Mouse (Mus musculus): Measurements from ENCODE around the gene Nipsnap2. TPM values are rescaled to one million over a fixed set of nuclear protein-coding genes. Genes with fewer than 3 reads are reported as not detected.

The Nipsnap2 gene
- total RNA-seq, 2 experiments from 2014 or later: 5.4 to 12.3 TPM

Other genes with a start within 250 kb of the Nipsnap2 start
- 27.3 and 38.5 TPM in 2 replicates for gene Sfswap, start 223.8 kb upstream of the Nipsnap2 start, total RNA-seq (2015; ENCODE audit: low replicate concordance)
- 62.3 and 91.0 TPM in 2 replicates for gene Sfswap, start 223.8 kb upstream of the Nipsnap2 start, total RNA-seq (2017; ENCODE audit: low replicate concordance)
- gene Mmp17, start 140.9 kb upstream of the Nipsnap2 start, total RNA-seq (2015; ENCODE audit: low replicate concordance): 0.63 TPM in 1 of 2 replicates, not detected in the other
- 0.43 TPM in 1 of 2 replicates, not detected in the other for gene Mmp17, start 140.9 kb upstream of the Nipsnap2 start, total RNA-seq (2017; ENCODE audit: low replicate concordance)
- gene Zfp11, start 55.0 kb upstream of the Nipsnap2 start, total RNA-seq (2015; ENCODE audit: low replicate concordance): 2.7 and 3.7 TPM in 2 replicates
- 0.28 and 1.5 TPM in 2 replicates for gene Zfp11, start 55.0 kb upstream of the Nipsnap2 start, total RNA-seq (2017; ENCODE audit: low replicate concordance)
- not detected in 2 replicates for gene Sept14, start 16.6 kb upstream of the Nipsnap2 start, total RNA-seq (2015; ENCODE audit: low replicate concordance)
- not detected in 2 replicates for gene Sept14, start 16.6 kb upstream of the Nipsnap2 start, total RNA-seq (2017; ENCODE audit: low replicate concordance)
- 26.1 and 70.1 TPM in 2 replicates for gene Mrps17, start 9.6 kb upstream of the Nipsnap2 start, total RNA-seq (2015; ENCODE audit: low replicate concordance)
- 10.6 and 17.0 TPM in 2 replicates for gene Mrps17, start 9.6 kb upstream of the Nipsnap2 start, total RNA-seq (2017; ENCODE audit: low replicate concordance)
- gene Psph, start 62.4 kb downstream of the Nipsnap2 start, total RNA-seq (2015; ENCODE audit: low replicate concordance): 8.5 and 9.2 TPM in 2 replicates
- 4.6 and 6.2 TPM in 2 replicates for gene Psph, start 62.4 kb downstream of the Nipsnap2 start, total RNA-seq (2017; ENCODE audit: low replicate concordance)
- 0.96 and 1.7 TPM in 2 replicates for gene Sumf2, start 121.9 kb downstream of the Nipsnap2 start, total RNA-seq (2015; ENCODE audit: low replicate concordance)
- 3.6 and 5.4 TPM in 2 replicates for gene Sumf2, start 121.9 kb downstream of the Nipsnap2 start, total RNA-seq (2017; ENCODE audit: low replicate concordance)
- 105 and 122 TPM in 2 replicates for gene Chchd2, start 162.4 kb downstream of the Nipsnap2 start, total RNA-seq (2015; ENCODE audit: low replicate concordance)
- 41.2 and 119 TPM in 2 replicates for gene Chchd2, start 162.4 kb downstream of the Nipsnap2 start, total RNA-seq (2017; ENCODE audit: low replicate concordance)
- 1.3 TPM in 1 of 2 replicates, not detected in the other for gene Zbed5, start 170.7 kb downstream of the Nipsnap2 start, total RNA-seq (2015; ENCODE audit: low replicate concordance)
- gene Zbed5, start 170.7 kb downstream of the Nipsnap2 start, total RNA-seq (2017; ENCODE audit: low replicate concordance): 0.68 TPM in 1 of 2 replicates, not detected in the other
- gene Phkg1, start 173.5 kb downstream of the Nipsnap2 start, total RNA-seq (2015; ENCODE audit: low replicate concordance): not detected in 2 replicates
- gene Phkg1, start 173.5 kb downstream of the Nipsnap2 start, total RNA-seq (2017; ENCODE audit: low replicate concordance): not detected in 2 replicates
- not detected in 2 replicates for gene Nupr1l, start 183.5 kb downstream of the Nipsnap2 start, total RNA-seq (2015; ENCODE audit: low replicate concordance)
- not detected in 2 replicates for gene Nupr1l, start 183.5 kb downstream of the Nipsnap2 start, total RNA-seq (2017; ENCODE audit: low replicate concordance)
- 39.8 and 49.3 TPM in 2 replicates for gene Vkorc1l1, start 216.9 kb downstream of the Nipsnap2 start, total RNA-seq (2015; ENCODE audit: low replicate concordance)
- gene Vkorc1l1, start 216.9 kb downstream of the Nipsnap2 start, total RNA-seq (2017; ENCODE audit: low replicate concordance): 27.2 and 30.7 TPM in 2 replicates